Mouse (Mus musculus): ENCODE data around the gene Pgp. TPM values are rescaled to one million over a fixed set of nuclear protein-coding genes. Genes with fewer than 3 reads are reported as not detected.

Gene Pgp
- total RNA-seq (2012; rRNA removed) = 16.6 and 19.3 TPM in 2 replicates
- polyA plus RNA-seq (2012; ENCODE audit: insufficient read depth in 1 of 2, insufficient read length in 2 of 2, low read depth in 1 of 2, low replicate concordance in 2 of 2, missing spikeins in 1 of 2) = 10 to 100 TPM in 1 of 2 experiments, not detected in 1; 55.0 TPM

DNA sequence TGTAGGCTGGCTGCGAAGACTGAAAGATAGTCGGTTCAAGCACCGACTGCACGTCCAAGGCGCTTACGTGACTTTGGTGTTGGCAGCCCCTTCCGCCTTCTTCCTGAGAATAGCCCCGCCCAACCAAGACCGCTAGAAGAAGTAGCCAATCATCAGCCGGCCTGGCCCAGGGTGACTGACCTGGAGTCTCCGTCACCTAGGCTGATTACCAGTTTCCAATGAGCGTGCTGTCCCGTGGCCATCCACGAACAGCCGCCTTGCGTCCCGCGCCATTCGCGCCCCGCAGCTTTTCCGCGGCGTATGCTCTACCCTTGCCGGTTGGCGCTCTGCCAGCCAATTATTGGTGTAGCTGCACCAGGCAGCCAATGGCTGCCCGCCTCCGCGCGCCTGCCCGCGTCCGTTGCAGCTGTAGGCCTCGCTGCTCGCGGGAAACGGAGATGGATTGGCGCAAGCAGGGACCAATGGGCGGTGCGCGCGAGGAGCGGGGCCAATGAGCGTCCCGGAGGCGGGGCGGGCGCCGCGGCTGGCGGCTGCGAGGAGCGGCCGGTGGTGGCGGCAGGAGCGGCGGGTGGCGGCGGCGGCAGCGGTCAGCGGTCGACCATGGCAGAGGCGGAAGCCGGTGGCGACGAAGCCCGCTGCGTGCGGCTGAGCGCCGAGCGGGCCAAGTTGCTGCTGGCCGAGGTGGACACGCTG lies at the start of gene Pgp, which contains the start of gene E4f1:
TSS of gene Pgp (plus strand) at position 483 of the 693 bp plus-strand sequence.
TSS of gene E4f1 (minus strand) at position 404 of the 693 bp plus-strand sequence.
- Histone ChIP-seq H3K4me1 (ENCODE audit: control insufficient read depth in 1 of 2, insufficient read depth in 2 of 2, low read length in 2 of 2) (peaks cover 0 to 12% of the 10 kb centered on the region in 2 experiments; a peak in 3 of 4 replicates), H3K4me3 (ENCODE audit: control insufficient read depth in 1 of 2, insufficient read depth in 1 of 2, low read depth in 2 of 2, low read length in 2 of 2) (peak within 1 kb of the TSS; percentile 70 to 97)
- TF ChIP-seq USF1 (IDR thresholded peaks at IDR 0.05; ENCODE audit: low read depth, low read length) (no peak), ELF1 (IDR thresholded peaks at IDR 0.05; ENCODE audit: low read depth, low read length) (peak; percentile 80), SMC3 (IDR thresholded peaks at IDR 0.05; ENCODE audit: low read depth, low read length) (no peak), NRF1 (IDR thresholded peaks at IDR 0.05; ENCODE audit: insufficient read depth, low read depth, low read length, poor library complexity, severe bottlenecking) (peak; percentile 69), TBP (IDR thresholded peaks at IDR 0.05; ENCODE audit: low read depth, low read length) (peak; percentile 2; the same call in 1 of the 2 replicates), ZMIZ1 (IDR thresholded peaks at IDR 0.05; ENCODE audit: low read depth, low read length) (peak; percentile 78), POLR2AphosphoS2 (IDR thresholded peaks at IDR 0.05; ENCODE audit: low read length) (peak; percentile 72; the same call in 1 of the 2 replicates), MXI1 (IDR thresholded peaks at IDR 0.05; ENCODE audit: low read depth, low read length) (peak; percentile 30), MAFK (IDR thresholded peaks at IDR 0.05; ENCODE audit: borderline replicate concordance, low read depth, low read length) (no peak), RCOR1 (IDR thresholded peaks at IDR 0.05; ENCODE audit: low read depth, low read length) (no peak), POLR2A (IDR thresholded peaks at IDR 0.05; ENCODE audit: control insufficient read depth in 1 of 2, insufficient read depth in 1 of 2, low read depth in 1 of 2, low read length in 2 of 2, poor library complexity in 1 of 2) (peak; percentile 88), TCF12 (IDR thresholded peaks at IDR 0.05; ENCODE audit: low read depth, low read length) (peak; percentile 44; the same call in 1 of the 2 replicates), ETS1 (IDR thresholded peaks at IDR 0.05; ENCODE audit: low read depth, low read length) (no peak), ZNF384 (IDR thresholded peaks at IDR 0.05; ENCODE audit: low read depth, low read length) (no peak), E2F4 (IDR thresholded peaks at IDR 0.05; ENCODE audit: borderline replicate concordance, low read depth, low read length) (peak; percentile 55; the same call in 1 of the 2 replicates), MYC (IDR thresholded peaks at IDR 0.05; ENCODE audit: low read depth, low read length) (no peak), CTCF (IDR thresholded peaks at IDR 0.05 in 2 of 3, conservative IDR thresholded peaks at IDR 0.05 in 1 of 3; ENCODE audit: control insufficient read depth in 1 of 3, insufficient read depth in 1 of 3, low read depth in 2 of 3, low read length in 3 of 3, poor library complexity in 1 of 3, severe bottlenecking in 1 of 3) (no peak), HCFC1 (IDR thresholded peaks at IDR 0.05; ENCODE audit: low read depth, low read length) (peak; percentile 53; the same call in 1 of the 2 replicates), BHLHE40 (IDR thresholded peaks at IDR 0.05; ENCODE audit: borderline replicate concordance, low read depth, low read length) (no peak), POLR2AphosphoS5 (IDR thresholded peaks at IDR 0.05; ENCODE audit: borderline replicate concordance, low read depth, low read length) (no peak), USF2 (IDR thresholded peaks at IDR 0.05; ENCODE audit: borderline replicate concordance in 1 of 2, insufficient read depth in 1 of 2, low read depth in 1 of 2, low read length in 2 of 2) (no peak), GATA1 (IDR thresholded peaks at IDR 0.05; ENCODE audit: low read depth, low read length) (no peak), TAL1 (IDR thresholded peaks at IDR 0.05; ENCODE audit: low read length) (no peak), ZC3H11A (IDR thresholded peaks at IDR 0.05; ENCODE audit: low read depth, low read length) (no peak), MYB (IDR thresholded peaks at IDR 0.05; ENCODE audit: low read depth, low read length) (no peak), UBTF (IDR thresholded peaks at IDR 0.05; ENCODE audit: borderline replicate concordance, insufficient read depth, low read depth, low read length) (no peak), JUND (IDR thresholded peaks at IDR 0.05; ENCODE audit: low read depth, low read length) (no peak), MEF2A (IDR thresholded peaks at IDR 0.05; ENCODE audit: extremely low read depth, insufficient replicate concordance, low read depth, low read length, poor library complexity, severe bottlenecking) (no peak), RAD21 (IDR thresholded peaks at IDR 0.05; ENCODE audit: low read depth, low read length) (no peak), SIN3A (IDR thresholded peaks at IDR 0.05; ENCODE audit: low read length) (peak; percentile 65), ZKSCAN1 (IDR thresholded peaks at IDR 0.05; ENCODE audit: low read depth, low read length) (no peak), MAX (IDR thresholded peaks at IDR 0.05; ENCODE audit: low read length) (no peak; the same call in 1 of the 2 replicates), NELFE (IDR thresholded peaks at IDR 0.05; ENCODE audit: low read depth, low read length) (peak; percentile 68), GABPA (IDR thresholded peaks at IDR 0.05; ENCODE audit: low read depth, low read length) (no peak), KAT2A (conservative IDR thresholded peaks at IDR 0.05; ENCODE audit: low read depth, low read length) (no peak)

More for the DNA sequence above, at the start of gene Pgp, which contains the start of gene E4f1:
- H3K79me2 ChIP-seq (ENCODE audit: control insufficient read depth, insufficient read depth, low read length, poor library complexity) = peaks cover 25% of the 10 kb centered on the region
- no peaks in the 10 kb centered on the region for H3K27me3 ChIP-seq (ENCODE audit: control insufficient read depth in 1 of 2, insufficient read depth in 2 of 2, low read length in 2 of 2)
- DNase-seq (ENCODE audit: low read depth, low spot score) = peak; percentile 99
- H3K9me3 ChIP-seq (replicated peaks; ENCODE audit: insufficient read depth, low read length) = no peaks in the 10 kb centered on the region
- H3K9ac ChIP-seq (ENCODE audit: control insufficient read depth, low read depth, low read length, poor library complexity, severe bottlenecking) = peak within 1 kb of the TSS; percentile 89
- peaks cover 0 to 8% of the 10 kb centered on the region in 2 experiments; a peak in 2 of 4 replicates for H3K36me3 ChIP-seq (ENCODE audit: control insufficient read depth in 1 of 2, insufficient read depth in 2 of 2, low read length in 2 of 2)
- H3K27ac ChIP-seq (ENCODE audit: control insufficient read depth, low read depth, low read length) = peak within 1 kb of the TSS; percentile 88

Data from MEL (cell line).